Mouse (Mus musculus) urinary bladder, postnatal 10 days (tissue): ENCODE data around the gene Mpi.
A peak's percentile ranks its signal among the peaks of the same experiment; 100 is the strongest.

Source experiments
- DNase-seq: peaks from one replicate; pipeline ENCODE4 v3.0.0; 2022; ENCODE audit warnings: low spot score

Mpi gene

DNA sequence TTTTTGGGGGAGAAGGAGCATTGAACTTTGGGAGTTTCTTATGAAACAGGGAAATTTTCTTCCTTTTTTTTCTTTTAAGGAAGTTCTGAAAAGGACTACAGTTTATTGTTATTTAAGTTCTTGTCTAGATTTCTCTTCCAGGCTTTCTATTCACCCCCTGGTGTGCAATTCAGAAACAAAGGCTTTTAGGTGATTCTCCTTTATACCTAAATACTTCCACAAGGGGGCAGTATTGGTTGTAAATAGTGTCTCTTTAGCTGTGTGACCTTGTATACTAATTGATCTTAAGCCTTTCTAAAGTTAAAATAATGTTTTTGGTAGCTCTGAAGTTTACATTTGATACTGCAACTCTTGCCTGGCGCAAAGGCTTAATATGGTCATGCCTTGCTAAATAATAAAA, 28.8 kb downstream of the Mpi start:
- no peak for DNase-seq

DNA sequence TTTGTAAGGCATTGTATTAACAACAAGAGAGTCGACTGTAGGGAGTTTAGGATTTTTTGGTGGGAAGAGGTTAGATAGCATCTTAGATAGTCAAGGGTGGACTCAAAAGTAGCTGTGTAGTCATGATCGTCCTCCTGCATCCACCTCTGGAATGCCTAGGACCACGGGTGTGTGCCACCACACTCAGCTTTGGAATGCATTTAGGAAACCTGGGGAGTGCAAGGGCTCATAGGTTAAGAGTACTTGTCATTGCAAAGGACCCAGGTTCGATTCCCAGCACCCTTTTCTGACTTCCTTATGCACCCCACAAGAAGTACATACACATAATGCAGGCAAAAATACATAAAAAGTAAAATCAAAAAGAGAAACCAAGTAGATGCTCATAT, 29.7 kb downstream of the Mpi start:
- DNase-seq = no peak

DNA sequence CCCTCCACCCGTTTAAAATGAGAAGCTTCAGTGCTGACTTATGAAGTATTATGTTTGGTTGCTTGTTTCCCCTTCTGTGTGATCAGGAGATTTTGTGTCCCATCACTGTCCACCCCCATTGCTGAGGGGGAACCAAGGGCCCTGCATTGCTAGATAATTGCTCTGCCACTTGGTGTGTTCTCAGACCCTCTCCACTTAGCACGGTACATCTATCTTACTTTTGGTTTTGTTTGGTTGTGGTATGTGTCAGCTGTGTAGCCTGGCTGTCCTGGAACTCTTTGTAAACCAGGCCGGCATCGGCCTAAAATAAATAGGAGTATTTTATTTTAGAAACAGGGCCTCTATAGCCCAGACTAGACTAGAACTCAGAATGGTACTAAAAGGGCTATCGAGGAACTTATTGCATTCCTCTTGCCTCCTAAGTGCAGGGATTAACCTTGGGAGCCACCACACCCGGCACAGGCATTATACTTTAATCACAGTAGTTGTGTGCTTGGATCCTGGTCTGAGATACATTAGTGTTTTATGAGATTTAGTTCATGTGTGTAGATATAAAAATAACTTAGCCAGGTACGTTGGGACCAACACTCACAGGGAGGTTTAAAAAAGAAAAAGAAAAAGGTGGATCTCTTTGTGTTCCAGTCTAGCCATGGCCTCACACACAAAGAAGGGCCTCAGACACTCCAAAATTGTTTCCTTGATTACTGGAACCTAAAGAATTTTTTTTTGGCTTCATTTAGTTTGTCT, 30.3 kb downstream of the Mpi start:
- no peak for DNase-seq

DNA sequence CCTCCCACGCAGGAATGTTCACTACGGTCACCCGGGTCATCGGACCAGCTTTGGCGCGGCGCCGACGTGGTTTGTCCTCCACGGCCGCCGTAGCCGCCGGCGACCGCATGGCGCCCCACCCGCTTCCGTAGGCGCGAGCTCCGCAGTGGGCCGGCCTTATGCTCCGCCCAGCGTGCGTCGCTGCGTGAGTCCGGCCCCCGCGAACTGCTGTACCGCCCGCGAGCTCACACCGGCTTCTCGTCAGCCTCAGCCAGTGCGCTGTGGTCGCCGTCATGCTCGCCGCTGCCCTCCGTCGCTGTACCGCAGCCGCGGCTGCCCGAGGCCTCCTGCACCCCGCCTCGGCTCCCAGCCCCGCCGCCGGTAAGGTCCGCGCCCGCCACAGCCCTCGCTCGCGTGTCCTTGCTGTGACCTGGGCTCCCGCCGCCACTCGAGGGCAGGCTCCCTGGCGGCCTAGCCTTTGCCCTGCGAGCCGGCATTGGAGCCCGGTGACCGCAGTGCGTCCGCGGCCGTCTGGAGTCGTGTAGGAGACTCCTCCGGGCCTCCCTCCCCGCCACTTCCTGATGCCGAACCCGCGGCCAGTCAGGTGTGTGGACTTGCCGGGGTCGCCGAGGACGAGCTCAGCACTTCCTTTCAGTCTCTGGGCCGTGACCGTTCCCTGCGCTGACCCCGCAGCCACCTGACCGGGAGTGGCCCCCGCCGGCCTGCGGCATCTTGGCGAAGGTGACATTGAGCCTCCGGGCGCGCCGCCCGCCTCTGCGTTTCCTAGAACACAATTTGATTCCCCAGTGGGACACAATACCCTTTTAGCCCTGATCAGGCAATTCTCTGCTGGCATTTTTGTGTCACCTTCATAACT, 31.3 kb downstream of the Mpi start, which contains the start of gene Cox5a:
Gene Cox5a (plus strand): TSS at position 219 of the 856 bp plus-strand sequence.
- DNase-seq = peak; percentile 80

DNA sequence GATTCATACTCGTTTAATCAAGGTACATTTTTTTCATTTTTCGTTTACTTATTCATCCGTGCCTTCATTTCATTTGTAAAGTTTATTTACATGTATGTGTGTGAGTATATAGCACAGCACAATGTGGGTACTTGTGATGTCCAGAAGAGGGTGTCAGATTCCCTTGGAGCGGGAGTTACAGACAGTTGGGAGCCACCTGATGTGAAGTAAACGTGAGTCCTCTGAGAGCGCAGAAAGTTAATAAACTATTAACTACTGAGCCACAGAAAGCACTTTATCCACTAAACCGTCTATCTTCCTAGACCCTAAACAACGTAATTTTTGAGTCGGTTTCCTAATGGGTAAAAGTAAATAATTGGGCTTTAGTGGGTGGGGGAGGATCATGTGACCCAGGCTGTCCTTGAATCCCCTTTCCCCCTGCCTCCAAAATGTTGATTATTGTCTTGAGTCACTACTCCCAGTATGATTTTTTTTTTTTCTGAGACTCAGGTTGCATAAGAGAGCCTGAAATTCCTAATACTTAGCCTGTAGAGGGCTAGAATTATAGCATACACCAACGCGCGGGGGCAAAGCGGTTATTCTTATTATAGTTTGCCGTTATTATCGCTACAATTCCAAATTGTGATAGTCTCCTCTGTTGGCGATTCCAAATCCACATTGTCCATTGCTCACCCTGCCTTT, 32.0 kb downstream of the Mpi start:
- no peak for DNase-seq

DNA sequence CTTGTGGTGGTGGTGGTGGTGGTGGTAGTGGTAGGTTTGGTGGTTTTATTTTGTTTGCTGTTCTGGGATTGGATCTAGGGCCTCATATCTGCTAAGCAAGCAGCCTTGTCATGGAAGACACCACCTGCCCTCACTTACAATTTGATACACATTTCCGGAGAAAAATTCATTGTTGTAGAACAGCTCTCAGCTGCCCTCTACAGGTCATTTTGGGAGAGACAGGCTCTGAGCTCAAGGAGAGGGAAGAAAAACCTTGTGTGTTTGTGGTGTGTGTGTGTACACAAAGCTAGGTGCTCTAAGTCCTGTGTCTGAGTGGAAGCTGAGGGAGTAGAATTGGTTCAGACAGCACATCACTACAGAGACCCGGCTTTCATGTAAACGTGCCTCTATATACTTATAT, 35.5 kb downstream of the Mpi start:
- no peak for DNase-seq

DNA sequence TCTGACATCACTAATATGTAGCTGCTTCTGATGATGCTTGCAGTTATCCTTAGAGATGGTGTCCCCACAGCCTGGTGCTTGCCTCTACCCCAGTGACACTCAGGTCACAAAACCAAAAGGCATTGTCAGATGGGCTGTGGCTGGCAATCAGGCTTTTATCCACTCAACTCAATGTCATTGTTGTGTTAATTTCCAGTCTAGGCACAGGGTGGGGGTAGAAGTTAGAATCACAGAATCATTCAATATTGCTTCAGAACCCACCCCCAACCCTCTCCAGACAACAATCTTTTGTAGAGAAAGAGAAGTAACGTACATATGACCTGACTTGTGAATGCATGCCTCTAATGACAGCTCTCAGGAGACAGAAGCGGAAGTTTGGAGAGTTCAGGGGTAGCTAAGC, 42.0 kb downstream of the Mpi start:
- no peak for DNase-seq

DNA sequence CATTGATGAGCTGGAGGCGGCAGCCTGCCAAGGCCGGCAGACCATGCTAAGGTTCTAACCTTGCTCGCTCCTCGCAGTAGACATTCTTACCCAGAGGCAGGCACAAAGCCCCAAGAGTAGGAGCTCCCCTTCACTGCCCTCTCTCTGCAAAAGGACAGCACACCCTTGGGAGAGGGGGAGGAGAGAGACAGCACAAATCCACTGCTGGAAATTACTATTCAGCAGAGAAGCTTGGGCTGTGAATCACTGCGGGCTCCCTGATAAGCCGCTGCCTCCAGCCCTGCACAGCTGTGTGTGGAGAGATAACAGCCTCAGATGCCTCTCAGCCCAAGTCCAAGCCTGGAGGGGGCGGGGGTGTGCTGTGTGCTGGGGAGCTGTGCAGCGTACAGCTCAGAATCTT, 46.9 kb downstream of the Mpi start:
- no peak for DNase-seq

DNA sequence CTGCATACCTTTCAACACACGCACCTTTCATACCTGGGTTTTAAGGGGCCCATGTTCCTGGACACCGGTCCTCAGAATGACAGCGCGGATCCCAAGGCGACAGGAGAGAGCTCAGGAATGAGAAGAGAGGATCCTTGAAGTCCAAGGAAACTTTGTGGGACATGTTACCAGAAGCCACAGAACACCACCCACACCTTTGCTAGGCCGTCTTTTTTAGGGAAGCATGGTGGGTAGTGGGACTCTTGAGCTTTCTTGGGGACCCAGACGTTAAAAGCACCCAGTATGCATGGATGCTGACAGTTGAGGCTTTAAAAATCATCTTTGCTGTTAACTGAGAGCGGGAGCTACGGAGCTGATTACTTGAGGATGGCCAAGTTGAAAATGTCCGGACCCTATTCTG, 47.7 kb downstream of the Mpi start:
- DNase-seq = no peak

DNA sequence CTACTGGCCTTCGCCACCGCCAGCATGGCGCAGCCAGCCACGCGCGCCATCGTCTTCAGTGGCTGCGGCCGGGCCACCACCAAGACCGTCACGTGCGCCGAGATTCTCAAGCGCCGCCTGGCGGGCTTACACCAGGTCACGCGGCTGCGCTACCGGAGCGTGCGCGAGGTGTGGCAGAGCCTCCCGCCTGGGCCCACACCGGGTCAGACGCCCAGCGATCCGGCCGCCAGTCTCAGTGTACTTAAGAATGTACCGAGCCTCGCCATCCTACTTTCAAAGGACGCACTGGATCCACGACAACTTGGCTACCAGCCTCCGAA, 48.2 kb downstream of the Mpi start:
- no peak for DNase-seq

DNA sequence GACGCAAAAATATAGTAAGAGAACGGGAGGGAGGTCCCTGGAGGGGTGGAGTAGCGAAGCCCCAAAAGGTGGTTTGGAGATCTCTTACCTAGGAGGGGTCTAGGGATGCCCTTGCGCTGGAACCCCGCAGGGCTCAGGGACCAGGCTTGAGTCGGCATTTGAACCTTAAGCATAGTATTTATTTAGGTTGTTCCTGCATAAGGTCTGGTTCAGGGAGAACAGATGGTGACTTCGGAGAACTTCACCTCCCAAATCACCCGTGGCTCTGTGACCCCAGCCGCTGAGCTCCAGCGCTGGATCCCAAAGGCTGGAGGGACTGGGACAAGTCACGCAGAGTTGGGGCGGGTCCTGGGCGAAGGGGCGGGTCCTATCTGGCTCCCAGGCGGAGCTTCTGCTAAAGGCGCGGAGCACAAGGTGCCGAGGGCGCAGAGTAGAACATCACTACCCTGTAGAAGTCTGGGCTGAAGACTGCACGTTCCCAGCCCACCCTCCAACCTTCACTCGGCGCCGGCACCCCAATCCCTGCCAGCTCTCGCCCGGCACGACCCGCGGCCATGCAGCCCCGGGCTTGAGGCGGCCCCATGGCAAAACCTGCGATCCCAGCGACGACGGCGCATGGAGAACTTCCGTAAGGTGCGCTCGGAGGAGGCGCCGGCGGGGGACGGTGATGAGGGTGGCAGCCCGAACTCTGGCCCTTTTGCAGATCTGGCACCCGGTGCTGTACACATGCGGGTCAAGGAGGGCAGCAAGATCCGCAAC, 48.8 kb downstream of the Mpi start, which contains the start of gene Rpp25:
Gene Rpp25 (plus strand): TSS at position 405 of the 759 bp plus-strand sequence.
- DNase-seq = no peak

DNA sequence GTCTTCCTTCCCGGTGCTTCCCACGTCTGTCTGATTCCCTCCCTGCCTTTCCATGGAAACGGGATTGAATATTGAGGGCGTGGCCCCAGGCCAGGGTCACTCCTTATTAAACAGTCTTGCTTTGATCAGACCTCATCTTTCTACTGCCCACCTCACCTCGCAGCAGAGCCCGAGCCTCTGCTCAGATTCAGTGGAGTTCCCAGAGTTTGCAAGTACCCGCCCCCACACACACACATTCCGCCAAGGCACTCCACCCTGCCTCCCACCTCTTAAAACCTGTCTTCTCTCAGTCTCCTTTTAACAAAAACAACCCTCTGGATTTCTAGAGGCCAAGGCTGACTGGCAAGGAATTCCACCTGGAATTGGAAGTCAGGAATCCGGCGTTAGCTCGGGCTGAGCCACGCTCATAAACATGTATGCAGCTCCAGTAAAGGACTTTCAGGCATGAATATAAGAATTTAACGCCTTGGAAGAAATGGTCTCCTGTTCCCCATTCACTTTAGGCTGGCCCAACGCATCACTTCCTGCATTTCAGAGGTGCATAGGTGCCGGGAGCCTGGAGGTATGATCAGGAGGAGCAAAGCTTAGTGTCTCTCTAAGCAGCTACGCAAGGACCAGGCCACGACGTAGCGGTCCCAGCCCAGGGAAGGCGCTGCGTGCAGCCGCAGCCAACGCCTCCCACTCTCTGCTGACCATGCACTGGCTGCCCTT, 49.5 kb downstream of the Mpi start:
- DNase-seq = no peak

DNA sequence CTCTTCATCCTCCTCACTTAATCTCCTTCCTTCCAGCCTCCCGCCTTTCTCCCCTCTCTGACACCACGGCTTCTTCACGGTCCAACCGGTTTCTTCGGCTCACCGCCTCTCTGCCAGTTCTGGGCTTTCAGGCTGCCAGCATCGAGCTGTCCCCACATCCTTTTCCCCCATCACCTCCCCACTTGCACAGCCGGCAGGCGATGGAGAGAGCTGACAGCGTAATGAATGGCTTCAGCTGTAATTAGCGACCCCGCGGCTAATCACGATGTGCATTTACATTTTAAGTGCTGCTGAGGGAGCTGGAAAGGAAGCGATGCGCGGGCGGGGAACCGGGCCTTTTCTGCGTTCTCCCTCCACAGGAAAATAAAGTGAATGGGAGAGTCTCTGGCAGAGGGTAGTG, 50.7 kb downstream of the Mpi start:
- DNase-seq = no peak

DNA sequence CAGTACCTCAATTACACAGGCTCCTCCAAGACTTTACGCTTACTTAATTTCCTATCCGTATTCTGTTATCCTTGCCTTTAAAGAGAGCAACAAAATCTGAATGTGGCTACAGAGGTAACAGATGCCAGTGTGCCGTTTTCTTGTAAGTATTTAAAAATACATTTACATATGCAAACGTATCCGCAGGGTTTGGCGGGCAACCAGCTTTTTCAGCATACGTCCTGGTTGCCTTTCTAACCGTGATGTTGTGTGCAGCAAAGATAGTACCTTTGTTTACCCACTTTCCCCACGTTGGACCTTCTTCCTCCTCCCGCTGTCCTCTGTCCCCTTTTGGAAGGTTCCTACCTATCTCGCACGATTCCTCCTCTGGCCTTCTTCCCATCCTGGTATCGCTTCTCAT, 51.1 kb downstream of the Mpi start:
- no peak for DNase-seq

DNA sequence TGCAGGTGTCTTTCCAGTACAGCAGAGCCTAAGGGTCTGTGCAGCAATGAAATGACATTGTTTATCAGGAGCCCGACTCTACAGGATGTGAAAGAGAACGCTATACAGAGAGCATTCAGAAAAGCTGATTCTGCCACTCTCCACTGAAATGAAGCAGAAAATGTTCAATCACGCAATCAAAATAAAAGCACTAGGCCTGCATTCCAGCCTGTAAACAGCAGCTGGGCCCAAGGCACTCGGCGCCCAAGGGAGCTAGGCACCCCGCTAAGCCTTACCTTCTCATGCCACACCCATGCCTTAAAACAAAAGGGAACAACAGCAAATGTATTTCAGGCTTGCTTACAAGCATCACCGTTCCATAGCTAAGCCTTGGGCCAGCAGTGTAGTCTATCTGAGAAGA, 54.0 kb downstream of the Mpi start:
- DNase-seq = no peak

DNA sequence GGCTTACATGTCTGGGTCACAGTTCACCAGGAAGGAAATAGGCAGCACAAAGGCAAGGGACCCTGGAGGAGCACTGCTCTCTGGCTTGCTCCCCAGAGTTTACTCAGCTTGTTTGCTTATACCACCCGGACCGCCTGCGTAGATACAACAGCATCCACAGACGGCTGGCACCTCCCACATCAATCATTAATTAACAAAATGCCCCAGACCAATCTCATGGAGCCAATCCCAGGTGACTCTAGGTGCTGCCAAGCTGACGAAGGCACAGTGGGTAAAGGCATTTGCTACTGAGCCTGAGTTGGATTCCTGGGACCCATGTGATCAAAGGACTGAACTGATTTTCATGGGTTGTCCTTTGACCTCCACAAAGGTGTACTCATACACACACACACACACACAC, 55.3 kb downstream of the Mpi start:
- DNase-seq = no peak

DNA sequence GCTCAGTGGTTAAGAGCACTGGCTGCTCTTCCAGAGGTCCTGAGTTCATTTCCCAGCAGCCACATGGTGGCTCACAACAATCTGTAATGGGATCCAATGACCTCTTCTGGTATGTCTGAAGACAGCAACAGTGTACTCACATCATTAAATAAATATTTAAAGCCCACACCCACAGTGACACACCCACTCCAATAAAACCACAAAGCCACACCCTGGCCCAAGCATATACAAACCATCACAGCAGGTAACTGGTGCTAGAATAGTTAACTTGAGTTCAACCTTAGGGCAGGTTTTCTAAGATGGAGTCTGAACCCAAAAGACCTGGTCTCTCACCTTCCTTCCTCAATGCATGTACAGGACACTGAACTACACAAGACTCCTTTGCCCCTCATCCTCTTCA, 57.6 kb downstream of the Mpi start:
- no peak for DNase-seq
